Mouse (Mus musculus) cerebellum, adult 9-11 months (tissue): Measurements from ENCODE around the gene Olfr491.

ENCODE experiments used
- DNase-seq: peaks from one replicate; pipeline ENCODE4 v3.0.0; 2022

Olfr491 gene

GRCm38 (mm10) chr7:108313151-108313550, at the start of gene Olfr491:
Gene Olfr491, plus strand, starts transcription at chr7:108313451.
- DNase-seq, result no peak

GRCm38 (mm10) chr7:108288834-108289233, 24.4 kb upstream of the Olfr491 start, which contains the start of gene Olfr490:
Gene Olfr490, minus strand, starts transcription at chr7:108288934.
- DNase-seq, result no peak

- DNase-seq, result no peak
Measured at GRCm38 (mm10) chr7:108323574-108323973, 10.3 kb downstream of the Olfr491 start, which contains the start of gene Olfr492. Gene Olfr492, minus strand, starts transcription at chr7:108323674.

GRCm38 (mm10) chr7:108346879-108347278, 33.6 kb downstream of the Olfr491 start, which contains the start of gene Olfr493:
Gene Olfr493, minus strand, starts transcription at chr7:108346979.
- no peak for DNase-seq

- DNase-seq, result no peak
Measured at GRCm38 (mm10) chr7:108365035-108365434, 51.8 kb downstream of the Olfr491 start, which contains the start of gene Olfr494. Gene Olfr494, plus strand, starts transcription at chr7:108365335.
